Mouse (Mus musculus) hindbrain, embryonic 10.5 days (tissue): ENCODE measurements around the gene Gm9045. TPM values are rescaled to one million over a fixed set of nuclear protein-coding genes. Genes with fewer than 3 reads are reported as not detected.

ENCODE experiments used
- polyA plus RNA-seq: library from polyadenylated mRNA; unstranded; fragments of >200 nt; fragmentation: Nextera tagmentation; extraction: Ambion mirVana; gene quantifications from 2 replicates; pipeline ENCODE4 v1.2.1, GENCODE M21; 2016

Gm9045 gene
- polyA plus RNA-seq, 1 experiment from 2014 or later, result 0.09 TPM

Other genes starting within 250 kb of the Gm9045 start
- 52.1 and 53.5 TPM in 2 replicates for gene Mdm1, start 196.0 kb downstream of the Gm9045 start, polyA plus RNA-seq
- gene Il22, start 132.9 kb downstream of the Gm9045 start, polyA plus RNA-seq, result not detected in 2 replicates
- 0.06 and 0.12 TPM in 2 replicates for gene Gm32717, start 97.1 kb downstream of the Gm9045 start, polyA plus RNA-seq
- 0.06 and 0.12 TPM in 2 replicates for gene Gm32802, start 79.1 kb downstream of the Gm9045 start, polyA plus RNA-seq
- not detected in 2 replicates for gene Iltifb, start 42.8 kb downstream of the Gm9045 start, polyA plus RNA-seq
- not detected in 2 replicates for gene Gm9040, start 10.9 kb downstream of the Gm9045 start, polyA plus RNA-seq
- not detected in 2 replicates for gene Gm9044, start 5.4 kb downstream of the Gm9045 start, polyA plus RNA-seq
- gene Gm9046, start 5.4 kb upstream of the Gm9045 start, polyA plus RNA-seq, result not detected in 2 replicates
- gene Gm9048, start 10.8 kb upstream of the Gm9045 start, polyA plus RNA-seq, result not detected in 2 replicates
- gene Gm9049, start 16.3 kb upstream of the Gm9045 start, polyA plus RNA-seq, result 0.09 TPM in 1 of 2 replicates, not detected in the other
- not detected in 2 replicates for gene Ifng, start 103.2 kb upstream of the Gm9045 start, polyA plus RNA-seq